Mouse (Mus musculus) natural killer cell, adult 2 months (primary cell): ENCODE measurements around the gene Psmf1.
A peak's percentile ranks its signal among the peaks of the same experiment; 100 is the strongest.

Source experiments
- DNase-seq, 2 experiments: peaks; one replicate each; pipeline ENCODE4 v3.0.0; 2022; ENCODE audit warnings: low spot score in 2 of 2

Psmf1 gene

DNA sequence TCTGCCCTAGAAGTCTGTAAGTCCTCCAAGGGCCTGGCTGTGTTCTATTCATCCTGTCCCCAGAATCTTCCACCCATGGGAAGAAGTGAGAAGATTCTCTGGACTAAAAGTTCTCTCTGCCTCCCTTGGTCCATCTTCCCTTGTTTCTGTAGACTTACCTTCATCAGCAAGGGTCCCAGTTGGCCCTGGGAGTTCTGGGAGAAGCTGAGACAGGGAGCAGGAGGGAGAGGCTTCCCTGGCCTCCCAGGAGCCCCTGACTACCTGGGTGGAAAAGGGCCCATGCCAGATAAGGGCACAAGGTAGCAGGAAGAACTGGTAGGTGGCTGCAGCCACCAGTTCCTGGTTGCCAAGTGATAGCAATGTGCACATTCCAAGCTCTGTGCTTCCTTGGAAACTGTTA lies at the start of gene Psmf1:
TSS of gene Psmf1 (minus strand) at position 342 of the 400 bp plus-strand sequence.
- no peak for DNase-seq

- no peak for DNase-seq
Measured at GRCm38 (mm10) chr2:151791156-151791555, 47.2 kb upstream of the Psmf1 start.

- DNase-seq: no peak
Measured at GRCm38 (mm10) chr2:151790169-151790568, 46.2 kb upstream of the Psmf1 start.

DNA sequence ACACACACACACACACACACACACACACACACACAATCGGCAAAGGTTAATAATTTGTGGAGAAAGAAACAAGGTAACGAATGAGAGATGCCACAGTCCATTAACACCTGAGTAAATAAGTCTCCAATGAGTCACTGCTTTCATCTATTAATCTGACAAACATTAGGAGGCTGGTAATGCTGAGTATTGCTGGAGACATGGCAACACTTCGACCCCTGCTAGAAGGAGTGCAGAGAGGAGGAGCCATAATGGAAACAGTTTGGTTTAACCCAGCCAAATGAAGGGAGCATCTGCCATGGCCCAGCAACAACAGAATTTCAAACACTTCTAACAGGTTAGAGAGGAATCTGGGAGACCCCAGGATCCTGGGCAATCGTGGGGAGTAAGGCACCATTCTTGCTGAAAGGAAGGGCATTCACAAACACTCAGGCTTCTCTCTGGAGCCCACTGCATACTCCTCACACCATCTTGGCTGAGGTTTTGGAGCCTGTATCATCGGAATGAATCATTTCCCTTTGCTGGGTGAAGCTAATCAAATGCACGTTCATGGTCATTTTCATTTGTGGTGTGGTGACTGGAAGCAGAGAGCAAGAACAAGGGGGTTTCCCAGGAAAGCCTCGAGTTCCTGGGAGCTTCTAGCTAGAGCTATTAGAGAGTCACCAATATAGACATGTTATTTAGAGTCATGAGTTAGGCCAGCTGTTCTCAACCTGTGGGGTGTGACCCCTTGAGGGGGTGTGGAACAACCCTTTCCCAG lies 44.4 kb upstream of the Psmf1 start:
- DNase-seq: no peak

- no peak for DNase-seq
Measured at GRCm38 (mm10) chr2:151783493-151783892, 39.5 kb upstream of the Psmf1 start.

- no peak for DNase-seq
Measured at GRCm38 (mm10) chr2:151777366-151777765, 33.4 kb upstream of the Psmf1 start.

- DNase-seq: no peak
Measured at GRCm38 (mm10) chr2:151773476-151773875, 29.5 kb upstream of the Psmf1 start.

- DNase-seq: no peak
Measured at GRCm38 (mm10) chr2:151772169-151772568, 28.2 kb upstream of the Psmf1 start.

DNA sequence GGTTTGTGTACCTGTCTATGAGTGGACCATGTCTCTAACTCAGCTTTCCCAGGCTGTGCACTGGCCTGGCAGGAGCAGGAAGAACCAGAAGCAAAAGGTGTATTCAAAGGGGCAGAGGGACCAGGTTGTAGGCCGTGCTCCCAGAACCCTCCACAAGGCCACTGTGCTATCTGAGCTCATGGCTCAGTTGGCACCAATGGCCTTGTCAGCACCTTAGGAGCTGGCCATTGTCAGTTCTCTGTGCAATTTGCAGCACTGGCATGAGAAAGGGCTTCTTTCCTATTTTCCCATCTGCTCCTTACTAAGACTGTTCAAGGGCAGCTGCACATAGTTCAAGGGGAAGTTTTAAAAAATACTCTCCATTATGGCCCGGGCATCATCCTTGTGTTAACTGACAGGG lies 20.6 kb upstream of the Psmf1 start:
- DNase-seq: no peak

DNA sequence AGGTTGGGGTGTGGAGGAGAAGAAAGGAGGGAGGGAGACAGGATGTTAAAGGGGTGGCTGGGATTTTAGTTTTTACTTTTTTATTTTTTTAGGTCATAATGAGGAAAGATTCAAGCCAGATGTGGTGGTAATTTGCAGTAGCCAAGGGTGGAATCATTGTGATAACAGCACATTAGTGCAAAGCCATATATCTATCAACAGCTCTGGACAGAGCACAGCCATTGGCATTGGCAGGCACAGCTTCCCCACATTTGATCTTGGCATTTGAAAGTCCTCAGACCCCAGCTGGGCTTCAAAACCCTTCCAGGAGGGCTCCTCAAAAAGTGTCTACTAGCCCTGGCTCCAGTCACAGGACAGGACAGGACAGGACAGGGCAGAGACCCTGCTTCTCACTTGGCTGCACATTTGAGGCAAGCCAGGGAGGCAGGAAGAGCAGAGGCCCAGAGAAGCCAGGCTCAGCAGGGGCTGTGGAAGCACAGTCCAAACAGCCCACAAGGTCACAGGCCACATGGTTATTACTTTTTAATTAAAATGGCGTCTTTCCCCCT lies 14.9 kb upstream of the Psmf1 start:
- DNase-seq: no peak

- no peak for DNase-seq
Measured at GRCm38 (mm10) chr2:151757451-151757850, 13.5 kb upstream of the Psmf1 start.

- DNase-seq: no peak
Measured at GRCm38 (mm10) chr2:151756277-151757061, 12.5 kb upstream of the Psmf1 start.

DNA sequence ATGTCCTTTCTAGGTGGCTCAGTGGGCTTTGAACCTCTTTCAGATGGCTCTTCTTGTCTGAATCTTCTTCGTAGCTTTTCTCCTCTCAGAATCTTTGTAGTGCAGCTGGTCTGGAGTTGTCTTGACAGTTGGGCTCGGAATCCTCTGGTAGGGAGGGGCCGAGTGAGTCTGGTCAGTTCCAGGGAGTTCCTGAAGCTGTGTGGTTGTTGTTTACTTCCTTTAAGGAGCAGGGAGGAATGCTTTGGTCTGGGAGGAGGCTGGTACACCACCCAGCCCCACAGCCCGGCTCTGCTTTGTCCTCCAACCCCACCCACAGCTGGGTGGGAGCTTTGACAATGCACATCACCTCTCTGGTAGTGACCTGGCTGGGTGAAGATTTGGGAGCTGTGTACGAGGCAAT lies 7.3 kb upstream of the Psmf1 start:
- DNase-seq: no peak

- peak; percentile 40 to 58 for DNase-seq
Measured at GRCm38 (mm10) chr2:151747847-151748705, 4.1 kb upstream of the Psmf1 start.

DNA sequence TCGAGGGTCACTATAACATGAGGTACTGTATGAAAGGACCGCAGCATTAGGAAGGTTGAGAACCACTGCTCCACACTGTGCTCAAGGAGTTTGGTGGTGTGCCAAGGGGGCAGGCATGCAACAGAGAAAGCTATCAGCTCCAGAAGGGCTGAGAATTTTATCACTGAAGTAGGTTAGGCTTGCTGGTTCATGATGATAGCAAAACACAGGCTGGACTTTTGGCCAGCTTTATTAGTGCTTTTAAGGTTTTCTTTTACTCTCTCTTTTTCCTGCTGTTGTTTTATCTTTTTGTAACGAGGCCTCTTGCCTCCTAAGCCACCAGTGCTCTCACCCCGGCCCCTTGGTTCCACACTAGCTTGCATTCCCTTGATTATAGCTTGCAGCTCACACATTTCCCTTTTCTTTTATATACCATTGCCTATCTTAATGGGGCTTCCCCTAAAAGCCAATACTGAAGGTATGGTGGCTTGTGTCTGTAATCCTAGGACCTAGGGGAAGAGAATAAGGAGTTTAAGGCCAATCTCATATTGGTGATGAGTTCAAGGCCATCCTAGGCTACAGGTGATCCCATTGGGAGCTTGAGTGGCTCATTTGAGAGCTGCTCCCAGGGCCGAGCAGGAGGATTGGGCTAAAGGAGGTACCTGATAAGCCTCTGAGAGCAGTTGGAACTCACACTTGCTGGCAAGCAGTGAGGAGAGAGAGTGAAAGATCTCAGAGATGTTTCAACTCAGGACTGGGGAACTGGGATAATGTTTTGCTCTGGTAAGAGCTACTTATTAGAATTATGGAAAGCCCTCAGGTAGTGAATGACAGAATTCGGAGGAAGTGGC lies 921 bp downstream of the Psmf1 start:
- DNase-seq: no peak

DNA sequence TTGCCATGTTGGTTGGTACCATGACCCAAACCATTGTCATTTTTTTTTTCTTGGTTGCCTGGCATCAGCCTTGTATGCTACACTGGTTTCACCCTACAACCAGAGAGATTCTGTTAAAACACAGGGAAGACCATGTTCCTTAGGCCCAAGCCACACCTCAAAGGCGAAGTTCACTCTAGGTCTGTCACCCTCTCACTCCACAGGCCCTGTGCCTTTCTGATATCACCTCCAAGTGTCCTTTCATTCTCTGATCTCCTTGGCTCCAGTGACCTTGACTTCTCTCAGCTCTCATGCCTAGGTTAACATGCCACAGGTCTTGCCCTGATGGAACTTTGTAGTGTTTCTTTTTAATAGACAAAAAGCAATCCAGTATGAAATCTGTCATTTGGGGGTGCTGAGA lies 1.9 kb downstream of the Psmf1 start:
- DNase-seq: no peak

DNA sequence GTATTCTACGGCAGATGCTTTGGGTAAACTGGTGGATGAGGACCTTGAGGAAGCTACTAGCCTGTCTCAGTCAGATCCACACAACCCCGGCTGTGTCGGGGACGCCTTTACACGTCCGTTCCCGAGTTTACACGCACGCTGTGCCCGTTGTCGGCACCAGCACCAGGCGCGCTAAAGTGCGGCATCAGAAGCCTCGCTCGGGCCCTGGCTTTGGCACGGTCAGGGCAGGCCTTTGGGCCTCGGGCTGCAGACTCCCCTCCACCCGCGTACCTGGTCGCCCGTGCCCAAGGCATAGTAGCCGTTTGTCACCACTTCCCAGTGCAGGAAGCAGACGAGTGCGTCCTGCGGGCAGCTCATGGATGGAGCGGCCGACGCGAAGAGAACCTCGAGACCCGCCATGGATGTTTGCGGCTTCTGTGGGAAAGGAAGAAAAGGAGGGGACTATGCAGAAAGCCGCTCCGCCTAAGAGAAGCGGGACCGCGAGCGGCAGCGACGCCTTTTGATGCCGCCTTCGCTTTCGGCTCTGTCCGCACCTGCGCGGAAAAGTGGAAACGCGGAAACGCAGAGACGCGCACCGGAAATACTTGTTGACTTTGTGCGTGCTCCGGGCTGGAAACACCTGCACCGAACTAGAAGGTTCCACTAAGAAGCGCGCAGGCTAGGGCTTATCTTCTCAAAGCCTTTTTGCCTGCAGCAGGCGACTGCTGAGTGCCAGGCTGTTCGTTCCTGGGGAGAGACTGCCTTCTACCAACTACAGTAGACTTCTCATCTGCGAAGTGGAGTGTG lies 3.1 kb downstream of the Psmf1 start:
- peak; percentile 80 to 83 for DNase-seq

DNA sequence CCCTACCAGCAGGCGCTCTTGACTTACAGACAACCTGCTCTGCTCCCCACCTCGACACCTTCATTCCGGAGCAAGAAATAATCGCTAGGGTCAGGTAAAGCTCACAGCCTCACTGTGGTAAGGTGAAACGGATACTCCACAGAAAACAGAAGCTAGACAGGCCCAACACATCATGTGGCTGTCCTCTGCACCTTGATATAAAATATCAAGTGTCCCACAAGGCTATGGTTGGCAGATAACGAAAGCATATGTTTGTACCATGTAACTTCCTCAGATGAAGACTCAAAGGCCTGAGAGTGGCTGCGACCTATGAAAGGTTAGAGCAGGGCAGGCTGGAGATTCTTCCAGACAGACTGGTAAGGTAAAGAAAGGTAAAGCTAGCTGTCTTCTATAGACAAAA lies 4.5 kb downstream of the Psmf1 start:
- DNase-seq: no peak

- no peak for DNase-seq
Measured at GRCm38 (mm10) chr2:151739081-151739480, 4.9 kb downstream of the Psmf1 start.

- DNase-seq: no peak
Measured at GRCm38 (mm10) chr2:151738460-151738859, 5.5 kb downstream of the Psmf1 start.
